Mouse (Mus musculus) heart, adult 2 months (tissue): ENCODE data around the gene St13. TPM values are rescaled to one million over a fixed set of nuclear protein-coding genes. Genes with fewer than 3 reads are reported as not detected.

Experiments used
- DNase-seq, 2 experiments: peaks; one replicate each; pipeline ENCODE4 v3.0.0; 2021
- H3K27ac ChIP-seq: fragments of 200-600 bp; 2 replicates; pipeline ENCODE4 v1.8.1; 2022
- H3K27me3 ChIP-seq: fragments of 200-500 bp; 2 replicates; pipeline ENCODE4 v1.6.1; 2012; ENCODE audit warnings: mild to moderate bottlenecking, low read length, inconsistent platforms, mixed read lengths; ENCODE audit not compliant: control insufficient read depth, insufficient read depth
- H3K36me3 ChIP-seq: fragments of 200-500 bp; 2 replicates; pipeline ENCODE4 v1.6.1; 2012; ENCODE audit warnings: low read length, inconsistent platforms; ENCODE audit not compliant: control insufficient read depth, insufficient read depth
- H3K4me1 ChIP-seq: fragments of 200-500 bp; 2 replicates; pipeline ENCODE4 v1.6.1; 2011; ENCODE audit warnings: low read length; ENCODE audit not compliant: control insufficient read depth, insufficient read depth
- H3K4me3 ChIP-seq: fragments of 200-600 bp; 2 replicates; pipeline ENCODE4 v1.8.1; 2022
- H3K79me2 ChIP-seq: fragments of 200-500 bp; replicated peaks from 2 replicates; pipeline ENCODE4 v1.6.1; 2012; ENCODE audit warnings: mild to moderate bottlenecking, inconsistent platforms, low read length, moderate library complexity, mixed read lengths; ENCODE audit not compliant: control insufficient read depth, insufficient read depth
- H3K9ac ChIP-seq: fragments of 200-500 bp; 2 replicates; pipeline ENCODE4 v1.6.1; 2012; ENCODE audit warnings: low read depth, mild to moderate bottlenecking, control low read depth, inconsistent platforms, low read length, mixed read lengths
- CTCF ChIP-seq: fragments of 200-600 bp; IDR thresholded peaks from 2 replicates; pipeline ENCODE4 v1.8.1; 2022; ENCODE audit warnings: antibody characterized with exemption, mild to moderate bottlenecking, moderate library complexity
- EP300 ChIP-seq: fragments of 200-500 bp; IDR thresholded peaks from 2 replicates; pipeline ENCODE4 v1.6.1; 2011; ENCODE audit warnings: low read depth, low read length, control low read depth; ENCODE audit not compliant: insufficient read depth
- POLR2A ChIP-seq: fragments of 200-500 bp; IDR thresholded peaks from 2 replicates; pipeline ENCODE4 v1.6.1; 2011; ENCODE audit warnings: mild to moderate bottlenecking, low read depth, low read length, control low read depth; ENCODE audit not compliant: insufficient read depth
- WGBS: fragments of 180-500 bp; shearing (Covaris S2); methylation state at CpG from one replicate; pipeline ENCODE4 v1.1.7; 2018; 5-methylcytosine and 5-hydroxymethylcytosine counted together
- intact Hi-C: fragments of 180-260 bp; cut with DNase I; formaldehyde crosslinking; loops from one replicate; pipeline ENCODE4 v1.15.1; 2025
- polyA plus RNA-seq: library from polyadenylated mRNA; depleted of rRNA; stranded (reverse); fragments of >200 nt; gene quantifications from 2 replicates; pipeline ENCODE4 v1.2.3, GENCODE M21; 2012
- total RNA-seq, 2 experiments: library from RNA; stranded (reverse); gene quantifications; 2 replicates each; pipeline ENCODE4 v1.2.3; 2021

St13 gene
- total and polyA plus RNA-seq, 3 experiments, result 15.8 to 111 (median 108) TPM

DNA sequence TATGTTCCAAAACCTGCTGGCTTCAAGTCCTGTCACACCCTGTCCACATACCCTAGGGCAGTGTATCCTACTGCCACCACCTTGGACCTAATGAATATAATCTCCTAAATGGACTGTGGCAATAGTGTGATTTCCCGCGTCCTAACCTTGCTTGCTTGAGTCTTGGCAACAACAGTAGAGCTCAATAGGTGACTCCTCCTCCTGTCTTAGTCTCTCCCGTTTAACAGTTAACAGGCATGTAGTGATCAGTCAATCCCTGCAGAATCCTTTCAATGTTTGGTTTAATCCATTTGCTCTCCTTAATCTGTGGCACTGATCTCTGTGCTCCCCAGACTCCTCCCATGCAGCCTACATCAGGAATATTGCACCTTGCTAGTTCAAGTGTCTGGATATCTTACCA, 5.1 kb upstream of the St13 start:
- Histone ChIP-seq H3K9ac (no peak overlapping the region), H3K36me3 (no peaks in the 10 kb centered on the region), H3K79me2 (no peaks in the 10 kb centered on the region; the same call in 1 of the 2 replicates), H3K4me1 (no peaks in the 10 kb centered on the region; the same call in 1 of the 2 replicates), H3K4me3 (no peak overlapping the region), H3K27me3 (no peaks in the 10 kb centered on the region), H3K27ac (no peak overlapping the region)
- intact Hi-C loops, result no loop called here
- WGBS, result 83% methylated on average over 3 of the region's 3 CpGs
- DNase-seq, result no peak
- TF ChIP-seq POLR2A (no peak), EP300 (no peak), CTCF (no peak)

DNA sequence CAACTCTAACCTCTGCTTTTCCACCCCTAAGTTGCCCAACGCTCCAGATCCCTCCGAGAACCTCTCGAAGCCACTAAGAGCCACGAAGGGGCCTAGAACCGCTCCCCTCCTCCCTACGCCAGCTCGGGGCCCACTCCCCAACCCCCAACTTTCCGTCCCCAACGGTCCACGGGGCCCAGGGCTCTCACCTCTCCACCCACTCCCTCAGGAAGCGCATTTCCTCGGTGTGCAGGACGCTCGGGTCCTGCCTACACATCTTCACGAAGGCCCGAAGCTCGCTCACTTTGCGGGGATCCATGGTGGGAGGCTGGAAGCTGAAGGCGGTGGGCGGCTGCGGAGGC, 610 bp downstream of the St13 start:
- H3K9ac ChIP-seq, result peak overlapping the region; percentile 99
- DNase-seq, result no peak
- intact Hi-C loops, result no loop called here
- peak overlapping the region; percentile 85 for H3K4me3 ChIP-seq
- peak overlapping the region; percentile 100 for H3K27ac ChIP-seq
- H3K36me3 ChIP-seq, result peaks cover 13% of the 10 kb centered on the region
- under 1% methylated on average over 19 of the region's 21 CpGs for WGBS
- no peaks in the 10 kb centered on the region for H3K27me3 ChIP-seq
- no peaks in the 10 kb centered on the region for H3K79me2 ChIP-seq
- TF ChIP-seq POLR2A, result no peak
- TF ChIP-seq CTCF, result no peak
- TF ChIP-seq EP300, result no peak
- H3K4me1 ChIP-seq, result peaks cover 2% of the 10 kb centered on the region

GRCm38 (mm10) chr15:81398189-81398588, 1.7 kb downstream of the St13 start:
- Histone ChIP-seq H3K79me2 (no peaks in the 10 kb centered on the region), H3K9ac (no peak overlapping the region), H3K4me1 (peaks cover 3% of the 10 kb centered on the region), H3K4me3 (no peak overlapping the region), H3K36me3 (peaks cover 15% of the 10 kb centered on the region), H3K27me3 (no peaks in the 10 kb centered on the region), H3K27ac (no peak overlapping the region; the same call in 1 of the 2 replicates)
- intact Hi-C loops, result no loop called here
- TF ChIP-seq EP300, result no peak
- no peak for TF ChIP-seq CTCF
- no peak for TF ChIP-seq POLR2A
- DNase-seq, result no peak

GRCm38 (mm10) chr15:81394211-81394915, 5.5 kb downstream of the St13 start:
- 70% methylated on average over 8 of the region's 8 CpGs for WGBS
- DNase-seq, result no peak
- H3K27ac ChIP-seq, result no peak overlapping the region
- H3K36me3 ChIP-seq, result peaks cover 15% of the 10 kb centered on the region
- intact Hi-C loops, result no loop called here
- no peaks in the 10 kb centered on the region for H3K79me2 ChIP-seq
- H3K27me3 ChIP-seq, result no peaks in the 10 kb centered on the region
- no peak overlapping the region for H3K9ac ChIP-seq
- peaks cover 3% of the 10 kb centered on the region for H3K4me1 ChIP-seq
- H3K4me3 ChIP-seq, result no peak overlapping the region
- TF ChIP-seq EP300, result no peak
- no peak for TF ChIP-seq POLR2A
- no peak for TF ChIP-seq CTCF

DNA sequence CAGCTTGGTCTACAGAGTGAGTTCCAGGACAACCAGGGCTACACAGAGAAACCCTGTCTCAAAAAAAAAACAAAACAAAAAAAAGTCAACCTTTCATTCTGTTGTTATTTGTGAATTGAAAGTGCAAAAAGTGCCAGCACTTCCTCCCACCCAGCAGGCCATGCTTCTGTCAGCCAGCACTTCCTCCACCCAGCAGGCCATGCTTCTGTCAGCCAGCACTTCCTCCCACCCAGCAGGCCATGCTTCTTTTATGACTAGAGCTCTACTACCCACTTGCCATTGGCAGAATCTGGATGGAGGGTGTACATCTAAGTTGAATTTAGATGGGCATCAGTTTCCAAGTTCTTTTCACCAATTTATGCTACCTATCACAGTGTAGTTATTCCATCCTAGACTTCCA, 6.9 kb downstream of the St13 start:
- Histone ChIP-seq H3K27me3 (no peaks in the 10 kb centered on the region), H3K4me1 (peaks cover 1% of the 10 kb centered on the region), H3K9ac (no peak overlapping the region), H3K36me3 (peaks cover 11% of the 10 kb centered on the region), H3K27ac (no peak overlapping the region), H3K4me3 (no peak overlapping the region), H3K79me2 (no peaks in the 10 kb centered on the region)
- DNase-seq, result peak; percentile 24 to 44
- TF ChIP-seq POLR2A (no peak), EP300 (no peak), CTCF (no peak)
- intact Hi-C loops, result no loop called here

GRCm38 (mm10) chr15:81386327-81386726, 13.6 kb downstream of the St13 start:
- DNase-seq, result no peak
- peaks cover 3% of the 10 kb centered on the region for H3K36me3 ChIP-seq
- intact Hi-C loops, result no loop called here
- H3K4me1 ChIP-seq, result no peaks in the 10 kb centered on the region
- TF ChIP-seq CTCF, result peak; percentile 43
- TF ChIP-seq POLR2A, result no peak
- H3K79me2 ChIP-seq, result no peaks in the 10 kb centered on the region; the same call in 1 of the 2 replicates
- WGBS, result 97% methylated on average over 5 of the region's 5 CpGs
- no peak overlapping the region for H3K27ac ChIP-seq
- H3K9ac ChIP-seq, result no peak overlapping the region
- no peak overlapping the region for H3K4me3 ChIP-seq
- no peaks in the 10 kb centered on the region for H3K27me3 ChIP-seq
